Mouse (Mus musculus) bone marrow macrophage, adult 2 months (primary cell): ENCODE measurements around the gene Ptgds.

ENCODE experiments used
- CTCF ChIP-seq: IDR thresholded peaks from 2 replicates; pipeline ENCODE4 v1.5.1; 2012; ENCODE audit warnings: low read depth, mild to moderate bottlenecking, low read length, moderate library complexity
- POLR2A ChIP-seq: IDR thresholded peaks from 2 replicates; pipeline ENCODE4 v1.6.1; 2012; ENCODE audit warnings: mild to moderate bottlenecking, low read depth, low read length, borderline replicate concordance

DNA sequence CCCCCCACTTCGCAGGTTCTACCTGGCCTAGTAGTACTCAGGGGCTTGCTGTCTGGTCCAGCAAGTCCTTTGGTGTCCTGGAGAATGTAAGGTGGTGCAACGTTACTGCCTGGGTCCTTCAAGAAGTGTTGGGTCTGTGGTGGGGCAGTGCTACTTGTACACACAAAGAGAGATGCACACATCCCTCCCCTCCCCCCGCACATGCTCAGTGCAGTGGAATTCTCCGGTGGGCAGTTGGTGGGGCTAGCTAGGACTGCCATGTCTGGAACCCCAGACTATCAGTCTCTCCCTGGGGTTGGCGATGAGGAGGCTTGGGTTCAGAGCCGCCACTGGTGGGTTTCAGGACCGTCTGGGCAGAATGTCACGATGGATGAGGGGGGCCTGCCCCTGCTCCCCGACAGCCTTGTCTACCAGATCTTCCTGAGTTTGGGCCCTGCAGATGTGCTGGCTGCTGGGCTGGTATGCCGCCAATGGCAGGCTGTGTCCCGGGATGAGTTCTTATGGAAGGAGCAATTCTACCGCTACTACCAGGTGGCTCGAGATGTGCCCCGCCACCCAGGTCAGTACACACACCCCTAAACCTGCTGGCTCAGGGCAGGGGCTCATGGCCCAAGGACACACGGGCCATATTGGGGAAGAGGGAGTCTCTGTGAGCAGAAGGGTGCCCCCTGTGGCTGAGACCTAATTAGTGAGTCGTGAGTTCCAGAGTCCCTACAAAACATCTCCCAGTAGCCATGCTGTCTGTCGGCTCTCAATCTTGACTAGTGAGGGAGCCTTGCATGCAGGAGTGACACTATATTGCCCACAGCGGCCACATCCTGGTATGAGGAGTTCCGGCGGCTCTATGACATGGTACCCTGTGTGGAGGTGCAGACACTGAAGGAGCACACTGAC, 32.0 kb upstream of the Ptgds start, which contains the start of gene C8g:
- TF ChIP-seq CTCF (no peak), POLR2A (no peak)
